Mouse (Mus musculus): ENCODE data around the gene Gad2. TPM values are rescaled to one million over a fixed set of nuclear protein-coding genes. Genes with fewer than 3 reads are reported as not detected.

Gad2 gene
- total RNA-seq, 2 experiments from 2014 or later: 0.07 to 0.18 TPM

DNA sequence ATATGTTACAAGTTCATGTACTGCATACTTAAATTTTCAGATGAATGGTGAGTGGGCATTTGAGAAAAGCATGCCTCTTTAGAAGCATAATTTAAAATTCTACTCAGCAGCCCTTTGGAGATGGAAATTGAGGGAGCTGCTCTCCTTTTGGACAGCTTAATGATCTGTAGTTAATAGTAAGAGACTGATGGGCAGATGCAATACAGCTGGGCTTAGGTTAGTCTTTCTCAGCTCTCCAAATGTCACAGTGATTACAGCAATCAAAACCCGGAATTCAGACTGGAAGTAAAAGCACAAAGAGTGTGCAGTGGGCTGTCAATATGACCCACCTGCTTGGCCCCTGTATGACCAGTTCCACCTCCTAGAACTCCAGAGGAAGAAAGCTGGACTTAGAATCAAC lies 24.1 kb downstream of the Gad2 start:
- DNase-seq: no peak

DNA sequence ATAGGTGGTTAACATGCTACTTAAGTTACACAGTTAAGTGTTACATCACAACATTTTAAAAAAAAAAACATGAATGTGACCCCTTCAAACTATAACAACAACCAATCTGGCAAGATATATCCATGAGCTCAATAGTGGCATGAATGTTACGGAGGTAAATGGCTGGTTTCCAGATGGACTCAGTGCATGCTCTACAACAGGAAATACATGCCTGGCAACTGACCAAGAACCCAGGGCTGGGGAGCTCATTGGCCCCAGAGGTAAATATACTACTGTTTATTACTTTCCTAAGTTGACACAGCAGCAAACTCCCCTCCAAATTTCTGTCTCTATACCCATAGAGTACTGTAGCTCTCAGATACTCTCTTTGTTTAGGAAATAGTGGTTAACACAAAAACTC lies 26.4 kb downstream of the Gad2 start:
- no peak for DNase-seq

DNA sequence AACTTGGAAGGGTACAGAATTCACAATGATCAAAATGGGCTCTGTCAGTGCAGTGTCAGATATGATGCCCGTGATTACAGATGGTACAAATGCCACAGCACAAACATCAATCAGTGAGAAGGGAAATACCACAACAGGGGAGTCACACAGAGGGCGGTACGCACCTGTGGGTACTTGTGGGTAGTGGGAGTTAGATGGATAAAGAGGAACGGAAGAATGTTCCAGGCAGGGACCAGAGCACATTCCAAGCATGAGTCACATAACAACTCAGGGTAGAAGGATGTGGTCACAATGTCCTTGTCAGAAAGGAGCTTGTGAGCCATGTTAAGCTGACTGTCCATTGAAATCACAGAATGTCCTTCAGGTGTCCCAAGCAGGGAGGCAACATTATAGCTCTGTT lies 29.8 kb downstream of the Gad2 start:
- no peak for DNase-seq

DNA sequence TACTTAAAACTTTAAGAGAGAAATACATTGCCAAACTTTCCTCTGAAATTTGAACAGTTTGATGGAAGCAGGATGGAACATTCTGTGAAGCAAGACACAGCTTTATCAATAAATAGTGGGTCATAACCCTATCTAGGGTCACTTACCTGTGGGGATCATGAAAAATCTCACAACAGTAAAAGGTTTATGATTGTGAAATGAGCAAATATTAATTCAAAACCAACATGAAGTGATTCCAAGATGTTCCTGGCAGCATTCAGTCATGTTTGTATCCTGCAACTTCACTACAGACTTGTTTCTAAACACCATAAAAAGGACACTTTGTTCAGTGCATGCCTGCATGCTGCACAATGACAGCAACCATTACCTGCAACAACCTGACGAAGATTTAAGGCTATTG lies 41.7 kb downstream of the Gad2 start:
- no peak for DNase-seq

DNA sequence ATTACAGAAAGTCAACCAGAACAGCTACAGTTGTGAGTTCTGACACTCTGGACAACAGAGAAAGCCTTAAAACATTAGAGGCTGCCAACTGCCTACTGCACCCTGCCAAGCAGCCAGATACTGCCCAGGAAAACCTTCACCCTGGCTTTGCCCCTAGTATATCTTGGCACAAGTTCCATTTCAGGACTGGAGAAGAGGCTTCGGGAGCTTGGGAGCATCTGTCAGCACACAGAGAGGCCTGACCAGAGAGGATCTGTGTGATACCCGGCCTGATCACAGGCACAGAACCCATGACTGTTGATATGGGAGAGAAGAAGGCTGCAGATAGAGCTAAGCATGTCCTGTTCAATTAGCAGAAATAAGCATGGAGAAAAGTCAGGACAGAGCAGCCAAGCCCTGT lies 48.4 kb downstream of the Gad2 start:
- DNase-seq: no peak

DNA sequence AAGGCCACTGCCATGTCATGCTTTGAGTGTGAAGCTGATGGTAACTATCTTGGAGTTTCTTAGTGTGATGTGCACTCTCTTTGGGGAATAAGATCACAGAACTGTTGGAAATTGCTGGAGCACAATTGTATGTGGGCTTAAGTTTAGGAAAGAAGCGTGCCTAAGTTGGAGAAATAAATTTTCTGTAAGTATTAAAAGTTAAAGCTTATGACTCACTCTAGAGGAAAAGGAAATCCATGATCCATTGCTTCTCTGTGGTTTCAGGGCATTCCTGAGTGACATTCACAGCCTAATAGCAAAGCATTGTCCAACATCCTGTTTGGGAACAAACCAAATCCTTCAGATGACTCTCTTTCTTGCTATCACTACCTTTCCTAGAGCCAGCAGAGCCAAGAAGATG lies 49.3 kb downstream of the Gad2 start:
- no peak for DNase-seq

DNA sequence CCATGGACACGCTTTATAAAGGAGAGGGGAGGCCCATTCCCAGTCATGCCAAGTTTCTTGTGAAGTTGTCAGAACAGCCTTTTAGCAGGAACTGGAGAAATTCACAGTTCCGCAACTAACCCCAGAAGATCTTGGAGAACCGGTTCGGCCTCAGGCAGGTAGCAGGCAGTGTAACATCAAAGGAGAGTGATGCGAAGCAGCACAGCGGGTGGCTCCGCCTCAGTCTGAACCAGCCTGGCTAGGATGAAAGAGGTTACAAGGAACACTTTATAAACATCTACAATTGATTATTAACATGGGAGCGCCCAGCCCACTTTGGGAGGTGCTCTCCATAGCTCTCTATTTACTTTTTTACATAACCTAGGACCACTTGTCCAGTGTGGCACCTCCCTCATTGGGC lies 55.1 kb downstream of the Gad2 start:
- DNase-seq: no peak

DNA sequence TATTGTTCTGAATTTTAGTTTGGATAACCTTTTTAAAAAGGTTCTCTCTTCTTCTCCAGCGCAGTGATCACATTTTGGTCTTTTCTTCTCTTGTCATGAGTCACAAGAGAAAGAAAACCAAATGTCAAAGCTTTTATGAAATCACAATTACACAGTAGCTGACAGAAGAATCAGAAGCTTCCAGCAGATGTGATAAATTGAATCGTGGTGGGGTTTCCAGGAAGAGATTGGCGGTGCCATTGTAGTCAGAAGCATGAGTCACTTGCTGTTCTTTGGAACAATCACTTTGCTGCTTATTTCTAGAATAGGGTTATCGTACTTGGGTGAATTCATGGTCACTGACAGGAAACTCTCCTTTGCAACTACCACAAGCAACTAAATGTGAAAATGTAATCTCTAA lies 57.9 kb downstream of the Gad2 start:
- DNase-seq: no peak

DNA sequence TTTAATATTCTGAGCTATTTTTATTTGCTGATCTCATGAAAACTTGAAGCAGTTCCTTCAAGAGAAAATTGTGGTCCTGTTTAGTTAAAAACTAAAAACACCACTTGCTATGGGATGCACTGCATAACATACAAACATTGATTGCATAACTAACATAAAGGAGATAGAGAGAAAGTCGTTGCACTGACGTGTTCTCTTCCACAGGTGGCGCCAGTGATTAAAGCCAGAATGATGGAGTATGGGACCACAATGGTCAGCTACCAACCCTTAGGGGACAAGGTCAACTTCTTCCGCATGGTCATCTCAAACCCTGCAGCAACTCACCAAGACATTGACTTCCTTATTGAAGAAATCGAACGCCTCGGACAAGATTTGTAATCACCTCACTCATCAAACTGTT lies 68.0 kb downstream of the Gad2 start:
- no peak for DNase-seq

DNA sequence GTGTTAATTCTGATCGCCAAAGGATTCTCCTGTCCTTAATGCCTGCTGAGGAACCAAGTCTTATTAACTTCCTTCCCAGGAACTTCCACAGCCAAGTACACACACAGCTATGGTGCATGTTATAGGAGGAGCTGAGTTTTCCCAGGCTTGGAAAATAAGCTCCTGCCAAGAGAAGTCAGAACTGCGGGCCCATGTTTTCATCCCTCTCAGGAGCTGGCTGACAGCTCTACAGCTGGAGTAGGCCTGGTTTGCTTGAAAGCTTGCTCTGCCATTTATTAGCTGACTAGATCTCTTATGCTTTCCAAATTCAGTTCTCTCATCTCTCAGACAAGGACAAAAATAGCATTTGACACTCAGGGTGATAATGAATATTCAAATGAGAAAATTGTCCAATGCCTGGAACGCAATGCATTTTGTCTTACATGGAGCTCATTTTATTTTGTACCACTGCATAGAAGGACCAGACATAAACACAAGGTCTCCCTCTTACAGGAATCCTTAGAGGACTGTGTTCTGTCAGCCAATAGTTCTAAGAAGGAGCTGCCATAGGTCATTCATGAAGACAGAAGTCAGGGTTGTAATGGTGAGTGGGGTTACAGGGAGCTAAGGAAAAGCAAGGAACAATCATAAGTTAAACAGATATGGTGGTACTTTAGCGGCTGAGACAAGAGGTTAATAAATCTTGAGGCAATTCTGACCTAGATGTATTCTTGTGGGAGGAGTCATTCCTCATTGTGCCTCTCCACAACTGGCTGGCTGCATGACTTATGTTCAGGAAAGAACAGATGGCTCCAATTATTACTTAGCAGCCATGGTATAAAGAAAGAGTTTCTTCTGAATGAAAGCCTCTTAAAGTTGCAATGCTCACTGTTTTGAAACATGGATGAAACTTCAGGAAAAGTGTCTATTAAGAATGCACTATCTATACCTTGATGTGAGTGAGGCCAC lies 83.0 kb downstream of the Gad2 start:
- DNase-seq: peak; percentile 4

DNA sequence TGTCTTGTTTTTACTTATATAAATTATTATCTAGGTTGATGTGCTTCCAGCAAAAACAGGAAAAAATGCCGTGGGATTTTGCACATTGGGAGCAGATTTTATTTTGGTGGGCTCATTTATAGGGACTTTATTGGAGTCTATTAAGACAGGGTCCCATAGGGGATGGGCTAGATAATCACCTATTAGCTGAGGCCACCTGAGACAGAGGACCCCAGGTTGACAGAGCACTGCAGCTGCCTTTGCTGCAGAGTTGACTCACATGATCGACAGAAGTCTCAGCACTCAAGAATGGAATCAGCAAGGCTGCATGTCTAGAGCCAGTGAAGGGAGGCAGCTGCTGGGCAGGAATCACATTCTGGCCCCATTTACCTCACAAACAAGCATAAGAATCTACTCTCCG lies 84.2 kb downstream of the Gad2 start:
- DNase-seq: peak; percentile 3

DNA sequence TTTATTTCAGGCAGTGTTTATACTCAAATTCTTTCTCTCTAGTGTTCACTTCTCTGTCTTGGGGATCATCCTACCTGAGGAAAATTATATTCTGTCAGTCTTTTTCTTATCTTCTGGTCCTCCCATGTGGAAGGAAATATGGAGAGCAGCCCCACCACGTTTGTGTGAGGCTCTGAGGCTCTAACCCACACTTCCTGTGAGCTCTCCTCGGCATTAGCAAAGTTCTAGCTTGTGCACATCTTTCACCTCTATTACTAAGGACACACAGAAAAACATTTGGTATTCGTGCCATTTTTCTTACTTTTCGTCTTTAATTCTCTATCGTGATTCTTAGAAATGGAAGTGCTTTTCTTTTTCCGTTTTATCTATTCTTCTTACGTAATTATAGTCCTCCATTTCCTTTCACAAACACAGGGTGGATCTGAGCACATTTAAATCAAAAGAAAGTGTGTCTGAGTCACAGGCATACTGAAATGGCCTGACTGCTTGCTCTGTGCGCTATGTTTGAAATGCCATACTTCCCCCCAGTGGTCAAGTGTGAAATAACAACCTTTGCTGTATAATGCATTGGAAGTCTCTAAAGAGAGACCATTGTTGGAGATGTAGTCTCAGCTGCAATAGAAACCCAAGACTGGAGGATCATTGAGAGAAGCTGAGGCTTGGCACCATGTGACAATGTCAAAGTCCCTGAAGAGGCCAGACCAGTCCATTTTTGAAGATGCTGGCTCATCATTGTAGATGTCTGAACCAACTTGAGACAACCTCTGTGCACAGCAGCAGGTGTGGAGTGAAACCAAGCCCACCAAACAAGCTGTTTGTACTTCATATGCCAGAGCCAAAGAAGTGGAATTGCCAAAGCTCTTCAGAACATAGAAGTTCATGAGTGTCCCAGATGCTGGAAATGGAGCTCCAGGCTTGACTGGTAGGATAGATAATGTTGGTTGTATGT lies 99.8 kb downstream of the Gad2 start:
- DNase-seq: peak; percentile 20

DNA sequence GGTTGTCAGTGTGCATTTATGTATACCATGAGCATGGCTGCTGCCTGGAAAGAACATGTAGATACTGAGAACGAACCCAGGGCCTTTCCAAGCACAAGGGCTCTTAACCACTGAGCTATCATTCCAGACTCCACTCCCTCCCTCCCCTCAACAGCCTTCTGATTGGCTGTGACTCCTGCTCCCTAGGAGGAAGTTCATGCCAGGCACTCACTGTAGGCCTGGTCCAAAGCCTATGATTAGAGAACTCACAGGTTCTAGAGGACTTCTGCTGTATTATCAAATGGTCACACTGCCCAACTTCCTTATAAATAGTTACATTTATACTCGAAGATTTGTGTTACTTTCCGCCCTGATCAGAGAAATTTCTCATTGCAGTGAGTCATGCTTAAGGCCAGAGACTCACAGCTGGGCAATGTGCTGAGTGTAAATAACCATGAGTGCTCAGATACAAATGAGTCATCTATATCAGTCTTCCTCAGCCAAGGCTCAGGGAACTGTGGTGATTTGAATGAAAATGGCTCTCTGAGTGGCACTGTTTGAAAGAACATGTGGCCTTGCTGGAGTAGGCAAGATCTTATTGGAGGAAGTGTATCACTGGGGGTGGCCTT lies 102.0 kb downstream of the Gad2 start:
- DNase-seq: no peak

DNA sequence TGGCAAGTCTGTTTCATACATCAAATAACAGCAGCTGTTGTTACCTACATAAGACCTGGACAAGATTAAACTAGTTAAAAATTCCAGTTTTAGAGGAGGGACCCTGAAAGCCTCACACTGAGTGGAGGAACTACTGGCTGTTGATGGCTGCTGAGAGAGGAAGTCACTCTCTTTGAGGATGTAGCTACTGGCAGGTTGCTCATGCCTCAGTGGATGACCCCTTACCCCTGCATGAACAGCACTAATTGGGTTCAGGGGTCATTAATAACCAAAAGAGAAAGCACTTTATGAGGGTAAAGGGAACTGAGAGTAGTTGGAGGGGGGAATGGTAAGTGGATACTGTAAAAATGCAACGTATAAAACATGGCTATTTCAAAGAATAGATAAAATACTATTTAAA lies 105.1 kb downstream of the Gad2 start:
- DNase-seq: no peak

DNA sequence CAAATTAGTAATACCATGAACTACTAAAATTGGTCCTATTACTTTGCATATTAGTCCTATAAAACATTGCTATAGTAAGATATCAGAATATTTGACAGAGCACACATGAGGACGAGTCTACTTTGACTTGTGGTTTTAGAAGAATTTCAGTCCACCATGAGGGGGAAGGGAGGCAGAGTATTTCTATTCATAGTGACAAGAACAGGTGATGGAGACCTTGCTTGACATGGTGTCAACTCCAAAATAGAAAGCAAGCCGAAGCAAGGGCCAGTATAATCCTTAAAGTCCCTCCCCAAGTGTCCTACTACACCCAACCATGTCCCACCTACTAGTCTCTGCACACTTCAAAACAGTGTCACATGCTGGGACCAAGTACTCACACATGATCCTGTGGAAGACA lies 114.1 kb downstream of the Gad2 start:
- DNase-seq: no peak

DNA sequence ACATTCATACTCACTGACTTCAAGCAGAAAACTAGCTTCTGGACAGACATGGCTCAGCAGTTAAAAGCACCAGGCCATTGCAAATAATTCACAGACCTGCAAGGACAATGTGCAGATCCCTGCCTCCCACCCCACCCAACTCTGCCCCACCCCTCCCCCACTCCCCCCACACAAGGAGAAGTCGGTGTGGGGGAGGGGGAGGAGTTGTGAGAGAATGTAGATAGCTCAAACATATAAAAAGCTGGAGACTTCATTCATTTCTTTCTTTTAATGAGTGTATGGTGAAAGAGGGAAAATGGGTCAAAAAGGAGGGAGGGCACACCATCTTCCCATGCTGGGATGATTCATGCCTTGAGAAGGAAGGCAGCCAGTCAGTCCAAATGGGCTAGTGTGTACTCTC lies 117.4 kb downstream of the Gad2 start:
- no peak for DNase-seq

DNA sequence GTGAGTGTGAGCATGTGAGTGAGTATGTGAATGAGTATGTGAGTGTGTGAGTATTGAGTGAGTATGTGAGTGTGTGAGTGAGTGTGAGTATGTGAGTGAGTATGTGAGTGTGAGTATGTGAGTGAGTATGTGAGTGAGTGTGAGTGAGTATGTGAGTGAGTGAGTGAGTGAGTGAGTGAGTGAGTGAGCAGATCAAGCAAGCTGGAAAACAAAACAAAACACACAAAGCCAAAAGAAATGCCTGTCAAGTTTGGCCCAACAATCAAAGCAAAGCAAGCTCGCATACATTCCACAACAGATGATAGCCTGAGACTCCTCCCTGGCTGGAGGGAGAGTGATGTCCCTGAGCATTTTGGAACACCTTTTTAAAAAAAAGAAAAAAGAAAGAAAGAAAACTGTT lies 118.4 kb downstream of the Gad2 start:
- DNase-seq: no peak

DNA sequence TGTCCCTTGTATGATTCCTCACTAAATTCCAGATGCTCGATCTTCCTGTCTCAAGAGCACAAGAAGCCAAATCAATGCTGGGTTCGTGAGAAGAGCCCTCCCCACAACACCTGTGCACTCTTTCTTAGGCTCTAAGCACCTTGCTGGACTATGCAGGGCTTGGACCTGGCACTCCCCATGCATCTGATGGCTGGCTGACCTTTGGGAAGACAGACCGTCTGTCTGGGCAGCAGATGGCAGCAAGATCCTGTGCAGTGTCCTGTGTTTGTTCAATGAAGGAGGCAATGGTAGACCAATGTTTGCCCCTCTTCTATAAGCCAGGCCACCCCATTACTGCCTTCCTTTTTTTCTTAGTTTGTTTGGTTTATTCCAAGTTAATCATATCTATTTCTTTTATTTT lies 119.2 kb downstream of the Gad2 start:
- DNase-seq: no peak
